Mouse (Mus musculus) kidney, adult 2 months (tissue): ENCODE results near the gene Fam214a. TPM values are rescaled to one million over a fixed set of nuclear protein-coding genes. Genes with fewer than 3 reads are reported as not detected.

ENCODE experiments used
- DNase-seq: peaks from one replicate; pipeline ENCODE4 v3.0.0; 2021
- H3K27ac ChIP-seq: fragments of 200-500 bp; 2 replicates; pipeline ENCODE4 v1.5.1; 2012; ENCODE audit warnings: low read depth, low read length, control low read depth, inconsistent platforms; ENCODE audit not compliant: insufficient read depth
- H3K27me3 ChIP-seq: fragments of 200-500 bp; replicated peaks from 2 replicates; pipeline ENCODE4 v1.6.1; 2012; ENCODE audit warnings: mild to moderate bottlenecking, moderate library complexity, low read length, inconsistent platforms; ENCODE audit not compliant: control insufficient read depth, insufficient read depth
- H3K36me3 ChIP-seq: fragments of 200-500 bp; 2 replicates; pipeline ENCODE4 v1.6.1; 2012; ENCODE audit warnings: mild to moderate bottlenecking, moderate library complexity, low read length, inconsistent platforms; ENCODE audit not compliant: control insufficient read depth, insufficient read depth
- H3K4me1 ChIP-seq: fragments of 200-500 bp; 2 replicates; pipeline ENCODE4 v1.6.1; 2011; ENCODE audit warnings: low read length; ENCODE audit not compliant: control insufficient read depth, insufficient read depth
- H3K4me3 ChIP-seq: fragments of 200-500 bp; 2 replicates; pipeline ENCODE4 v1.5.1; 2011; ENCODE audit warnings: mild to moderate bottlenecking, low read depth, low read length, control low read depth; ENCODE audit not compliant: insufficient read depth
- CTCF ChIP-seq: fragments of 200-500 bp; conservative IDR thresholded peaks from 2 replicates; pipeline ENCODE4 v1.5.1; 2011; ENCODE audit warnings: low read depth, mild to moderate bottlenecking, control low read depth, low read length, moderate library complexity, mixed read lengths; ENCODE audit not compliant: insufficient read depth, insufficient read length
- POLR2A ChIP-seq: fragments of 200-500 bp; IDR thresholded peaks from one replicate; pipeline ENCODE4 v1.6.1; 2011; ENCODE audit warnings: low read depth, low read length, control low read depth
- WGBS: fragments of 180-500 bp; shearing (Covaris S2); methylation state at CpG from one replicate; pipeline ENCODE4 v1.1.7; 2018; 5-methylcytosine and 5-hydroxymethylcytosine counted together
- polyA plus RNA-seq: library from polyadenylated mRNA; depleted of rRNA; stranded (reverse); fragments of >200 nt; gene quantifications from 2 replicates; pipeline ENCODE4 v1.2.3, GENCODE M21; 2012; rRNA removed

Gene Fam214a
- polyA plus RNA-seq, result 12.1 and 12.8 TPM in 2 replicates

DNA sequence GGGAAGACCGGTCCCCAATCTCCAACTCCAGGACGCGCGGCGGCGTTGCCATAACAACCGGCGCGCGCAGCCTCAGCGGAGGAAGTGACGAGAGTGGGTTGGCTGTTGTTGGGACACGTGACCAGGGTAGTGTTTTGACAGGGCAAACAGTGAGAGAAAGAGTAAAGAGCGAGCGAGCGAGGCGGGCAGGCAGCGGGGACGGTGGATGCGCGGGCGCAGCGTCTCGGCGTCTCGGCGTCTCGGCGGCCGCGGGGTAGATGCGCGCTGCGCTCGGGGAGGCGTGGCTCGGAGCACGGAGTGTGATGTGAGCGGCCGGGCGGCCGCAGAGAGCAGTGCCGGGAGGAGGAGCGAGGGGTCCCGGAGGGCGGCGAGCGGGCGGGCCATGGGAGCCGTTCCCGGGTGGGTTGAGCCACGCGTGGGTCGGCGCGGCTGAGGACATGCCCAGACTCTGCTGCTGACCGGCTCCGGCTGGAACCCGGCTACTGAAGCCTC lies at the start of gene Fam214a:
TSS of gene Fam214a (plus strand) at position 129 of the 492 bp plus-strand sequence.
- Histone ChIP-seq H3K4me3 (peak within 1 kb of the TSS; percentile 85), H3K27me3 (no peaks in the 10 kb centered on the region), H3K4me1 (peaks cover 9% of the 10 kb centered on the region; the same call in 1 of the 2 replicates), H3K27ac (peak within 1 kb of the TSS; percentile 88), H3K36me3 (0 out of 2 replicates have a peak, but pooled peaks cover under 1% of the 10 kb centered on the region)
- TF ChIP-seq POLR2A, result peak; percentile 93
- TF ChIP-seq CTCF, result no peak
- WGBS, result under 1% methylated on average over 59 of the region's 59 CpGs
- DNase-seq, result peak; percentile 97

DNA sequence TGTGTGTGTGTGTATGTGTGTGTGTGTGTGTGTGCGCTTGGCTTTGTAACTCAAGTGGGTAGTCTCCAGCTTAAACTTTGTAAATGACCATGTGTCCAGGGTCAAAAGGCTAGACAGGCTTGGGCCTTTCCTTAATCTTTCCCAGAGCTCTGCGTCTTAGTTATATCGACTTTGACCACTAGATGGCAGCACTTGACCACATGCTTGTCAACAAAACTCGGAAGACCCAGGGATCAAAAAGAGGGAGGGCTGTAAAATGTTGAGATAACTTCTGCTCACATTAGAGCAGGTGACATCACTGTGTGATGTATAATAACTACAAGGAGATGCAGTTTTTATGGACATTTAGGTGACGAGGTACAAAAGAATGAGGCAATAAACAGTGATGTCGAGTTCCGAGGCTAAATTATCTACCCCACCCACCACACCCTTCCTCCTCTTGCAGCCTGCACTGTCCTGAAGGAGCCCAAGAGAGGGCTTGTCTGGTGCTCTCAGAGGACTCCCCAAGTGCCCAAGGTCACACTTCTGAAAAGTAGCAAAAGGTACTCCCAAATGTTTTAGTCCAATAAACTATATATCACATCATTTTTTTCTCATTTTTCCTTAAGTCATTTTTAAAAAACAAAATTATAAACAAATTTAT lies 47.7 kb upstream of the Fam214a start:
- no peaks in the 10 kb centered on the region for H3K27me3 ChIP-seq
- H3K36me3 ChIP-seq, result no peaks in the 10 kb centered on the region
- WGBS, result 8% methylated on average over 7 of the region's 7 CpGs
- no peaks in the 10 kb centered on the region for H3K4me1 ChIP-seq
- peak; percentile 83 for DNase-seq
- TF ChIP-seq CTCF (peak; percentile 61), POLR2A (no peak)
- H3K4me3 ChIP-seq, result no peak overlapping the region
- H3K27ac ChIP-seq, result no peak overlapping the region

DNA sequence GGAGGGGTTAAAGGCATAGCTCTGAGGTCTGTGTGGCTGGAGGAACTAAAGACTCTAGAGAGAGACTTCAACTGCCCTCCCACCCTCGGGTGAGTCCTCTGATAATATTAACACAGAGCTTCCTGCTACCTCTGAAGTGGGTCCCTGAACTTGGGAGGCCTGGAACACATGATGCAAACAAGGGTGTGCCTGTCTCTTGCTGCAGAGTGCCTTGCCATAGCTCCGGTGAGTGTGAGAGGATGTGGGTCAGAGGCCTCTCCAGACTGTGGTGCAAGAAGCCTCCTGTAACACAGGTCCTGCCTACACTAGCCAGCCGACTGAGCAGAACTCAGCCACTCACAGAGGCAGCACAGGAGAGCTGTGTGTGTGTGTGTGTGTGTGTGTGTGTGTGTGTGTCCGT lies 45.7 kb upstream of the Fam214a start:
- no peak for DNase-seq
- Histone ChIP-seq H3K4me1 (no peaks in the 10 kb centered on the region), H3K27ac (no peak overlapping the region), H3K36me3 (no peaks in the 10 kb centered on the region), H3K27me3 (no peaks in the 10 kb centered on the region), H3K4me3 (no peak overlapping the region)
- TF ChIP-seq POLR2A (no peak), CTCF (no peak)
- WGBS, result 41% methylated on average over 4 of the region's 4 CpGs

DNA sequence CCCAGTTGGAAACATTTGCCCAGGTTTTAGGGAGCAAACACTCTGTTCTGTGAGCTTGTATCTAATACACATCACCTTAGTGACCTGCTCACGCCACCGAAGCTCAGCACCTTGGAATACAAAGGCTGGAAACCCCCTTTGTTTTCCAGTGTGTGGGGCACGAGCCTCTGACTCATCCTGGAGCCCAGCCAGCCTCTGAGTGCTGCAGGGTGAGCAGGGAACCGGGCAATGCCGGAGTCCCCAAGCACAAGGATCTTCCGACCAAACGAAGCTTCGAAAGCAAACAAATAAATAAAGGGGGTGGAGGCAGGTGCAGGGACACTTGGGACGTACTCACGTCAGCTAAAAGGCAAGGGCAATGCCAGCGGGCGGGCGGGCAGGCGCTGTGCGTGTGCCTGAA lies 43.4 kb upstream of the Fam214a start:
- Histone ChIP-seq H3K4me3 (no peak overlapping the region), H3K4me1 (no peaks in the 10 kb centered on the region; the same call in 1 of the 2 replicates), H3K27me3 (no peaks in the 10 kb centered on the region), H3K36me3 (no peaks in the 10 kb centered on the region), H3K27ac (no peak overlapping the region)
- TF ChIP-seq CTCF (no peak), POLR2A (no peak)
- DNase-seq, result no peak
- 54% methylated on average over 15 of the region's 15 CpGs for WGBS

DNA sequence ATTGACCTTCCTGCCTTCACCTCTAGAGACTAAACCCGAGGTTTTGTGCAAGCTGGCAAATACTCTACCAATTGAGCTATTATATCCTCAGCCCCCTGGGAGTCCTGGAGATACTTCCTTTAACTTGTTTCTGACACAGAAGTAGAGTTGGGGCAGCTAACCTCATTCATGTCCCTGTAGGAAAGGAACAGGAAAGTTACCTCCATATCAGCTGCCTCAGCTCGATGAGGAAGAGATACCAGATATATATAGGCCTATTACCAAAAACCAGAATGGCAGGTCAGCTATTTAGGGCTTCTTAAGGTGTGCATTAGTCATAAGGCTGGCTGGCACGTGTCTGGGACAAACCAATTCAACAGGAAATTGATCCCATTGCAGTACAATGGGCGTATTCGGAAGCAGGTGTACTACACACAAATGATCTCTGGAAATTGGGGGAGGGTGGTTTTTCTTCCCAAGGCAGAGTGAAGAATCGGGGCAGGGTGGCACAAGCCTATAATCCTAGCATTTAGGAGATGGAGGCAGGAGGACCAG lies 42.4 kb upstream of the Fam214a start:
- no peak for TF ChIP-seq CTCF
- no peak for TF ChIP-seq POLR2A
- Histone ChIP-seq H3K27me3 (no peaks in the 10 kb centered on the region), H3K4me3 (no peak overlapping the region), H3K27ac (no peak overlapping the region), H3K36me3 (no peaks in the 10 kb centered on the region), H3K4me1 (peaks cover 3% of the 10 kb centered on the region; the same call in 1 of the 2 replicates)
- DNase-seq, result no peak
- WGBS, result 85% methylated on average over 6 of the region's 6 CpGs

DNA sequence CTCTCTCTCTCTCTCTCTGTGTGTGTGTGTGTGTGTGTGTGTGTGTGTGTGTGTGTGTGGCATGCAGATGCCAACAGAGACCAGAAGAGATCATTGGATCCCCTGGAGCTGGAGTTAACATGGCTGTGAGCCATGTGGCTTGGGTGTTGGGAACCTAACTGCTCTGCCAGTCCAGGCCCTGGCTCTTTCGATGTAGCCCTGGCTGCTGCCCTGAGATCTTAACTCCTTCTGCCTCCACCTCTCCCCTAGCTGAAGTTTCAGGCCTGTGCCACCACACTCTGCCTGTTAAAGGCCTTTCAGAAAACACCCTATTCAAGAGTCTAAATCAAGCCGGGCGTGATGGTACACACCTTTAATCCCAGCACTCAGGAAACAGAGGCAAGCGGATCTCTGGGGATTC lies 41.3 kb upstream of the Fam214a start:
- DNase-seq, result peak; percentile 48
- Histone ChIP-seq H3K27me3 (no peaks in the 10 kb centered on the region), H3K4me1 (peaks cover 3% of the 10 kb centered on the region; the same call in 1 of the 2 replicates), H3K36me3 (no peaks in the 10 kb centered on the region), H3K27ac (peak overlapping the region; percentile 48; the same call in 1 of the 2 replicates), H3K4me3 (no peak overlapping the region)
- 63% methylated on average over 4 of the region's 4 CpGs for WGBS
- TF ChIP-seq POLR2A, result no peak
- TF ChIP-seq CTCF, result no peak

DNA sequence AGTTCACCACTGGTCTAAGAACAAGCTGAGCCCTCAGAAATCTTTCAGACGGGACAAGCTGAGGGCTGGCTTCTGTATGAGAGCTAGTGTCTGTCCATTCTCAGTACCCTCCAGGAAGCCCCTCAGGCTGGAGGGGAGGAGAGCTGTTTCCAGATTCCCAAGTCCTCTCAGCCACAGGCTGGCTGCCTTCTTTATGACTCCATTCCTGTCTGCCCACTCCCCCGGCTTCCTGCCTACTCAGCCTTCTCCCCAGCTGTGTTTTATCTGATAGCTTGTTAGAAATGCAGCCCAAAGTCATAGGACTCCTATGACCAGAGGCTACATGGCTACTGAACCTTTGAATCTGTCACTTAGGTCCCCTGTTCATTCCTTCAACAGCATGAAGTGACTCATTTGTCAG lies 40.8 kb upstream of the Fam214a start:
- no peak for DNase-seq
- 0 out of 2 replicates have a peak overlapping the region, but pooled peaks have one; percentile 48 for H3K27ac ChIP-seq
- peaks cover 3% of the 10 kb centered on the region; the same call in 1 of the 2 replicates for H3K4me1 ChIP-seq
- no peaks in the 10 kb centered on the region for H3K36me3 ChIP-seq
- H3K4me3 ChIP-seq, result no peak overlapping the region
- 51% methylated on average over 2 of the region's 2 CpGs for WGBS
- H3K27me3 ChIP-seq, result no peaks in the 10 kb centered on the region
- TF ChIP-seq CTCF (no peak), POLR2A (no peak)
